Mouse (Mus musculus) testis, adult 10 weeks (tissue): ENCODE results near the gene H2al1o. TPM values are rescaled to one million over a fixed set of nuclear protein-coding genes. Genes with fewer than 3 reads are reported as not detected.

Source experiments
- polyA plus RNA-seq: library from polyadenylated mRNA; stranded (reverse); fragments of 350-450 nt; fragmentation: Illumina TruSeq; extraction: RNeasy Lipid Tissue Mini Kit (QIAGEN cat#74804); gene quantifications from one replicate; pipeline ENCODE4 v1.2.3, GENCODE M21; 2014; ENCODE audit warnings: low read depth, low replicate concordance

Gene H2al1o
- polyA plus RNA-seq, result not detected

GRCm38 (mm10) chrX:9572309-9572708 lies at the start of gene H2al1o:
Gene H2al1o (minus strand): TSS chrX:9572409.

Other genes starting within 250 kb of the H2al1o start
- gene H2al1k, start 221.8 kb downstream of the H2al1o start, polyA plus RNA-seq, result 3.0 TPM
- 1.9 TPM for gene Cybb, start 84.6 kb downstream of the H2al1o start, polyA plus RNA-seq
- gene Dynlt3, start 90.6 kb upstream of the H2al1o start, polyA plus RNA-seq, result 78.2 TPM